9 mouse cellular contexts compared by ENCODE assay signal in the genomic region with DNA sequence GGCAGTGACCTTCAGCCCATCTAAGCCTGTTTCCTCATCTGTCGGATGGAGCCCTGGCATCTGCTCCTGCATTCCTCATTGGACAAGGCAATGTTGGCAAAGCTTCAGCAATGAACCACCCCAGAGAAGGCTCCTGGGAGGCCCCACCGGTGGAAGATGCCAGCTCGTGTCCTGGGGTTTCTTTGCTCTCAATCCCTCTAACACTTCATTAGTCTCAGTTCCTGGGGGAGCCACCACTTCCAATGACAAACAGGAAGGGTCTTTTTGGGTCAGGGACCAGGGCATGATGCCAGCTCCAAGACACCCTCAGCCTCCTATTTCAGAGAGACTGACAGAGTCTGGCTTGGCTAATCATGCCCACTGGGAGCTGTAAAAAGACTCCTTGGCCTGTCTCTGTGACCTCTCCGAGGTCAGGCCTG.
A peak's percentile ranks its signal among the peaks of the same experiment; 100 is the strongest.
DNase-seq lines count a peak whose midpoint lies in the region; ATAC-seq lines count a peak whose summit lies in the region.
"Had no signal": no experiment of that assay in that cellular context is flagged by ENCODE, and none has a peak within 500 bp of the region (broad histone marks: within the 10 kb centered on the region; RNA-seq: fewer than 3 reads in every experiment).

No protein-coding gene starts in this region.

- peaks cover 4% of the 10 kb centered on the region for H3K4me1 ChIP-seq in heart, embryonic 16.5 days (ENCODE audit: control insufficient read depth, insufficient read depth, low read length)
- peaks cover 24% of the 10 kb centered on the region for H3K4me1 ChIP-seq in forebrain, embryonic 16.5 days (replicated peaks; ENCODE audit: control insufficient read depth, insufficient read depth, low read length)

- H3K36me3 ChIP-seq in heart, embryonic 16.5 days (ENCODE audit: control insufficient read depth, insufficient read depth), result no peaks in the 10 kb centered on the region
- H3K36me3 ChIP-seq in forebrain, embryonic 16.5 days (ENCODE audit: control insufficient read depth, insufficient read depth), result no peaks in the 10 kb centered on the region; the same call in 1 of the 2 replicates

- no peaks in the 10 kb centered on the region for H3K27me3 ChIP-seq in heart, embryonic 16.5 days (ENCODE audit: control insufficient read depth, insufficient read depth, low read length)
- no peaks in the 10 kb centered on the region for H3K27me3 ChIP-seq in forebrain, embryonic 16.5 days (replicated peaks; ENCODE audit: control insufficient read depth, insufficient read depth, low read length)

- no peak overlapping the region for H3K9ac ChIP-seq in heart, embryonic 16.5 days (ENCODE audit: low read length)
- H3K9ac ChIP-seq in forebrain, embryonic 16.5 days (replicated peaks; ENCODE audit: low read depth, low read length), result no peak overlapping the region

- H3K4me2 ChIP-seq in heart, embryonic 16.5 days (ENCODE audit: low read depth, low read length), result no peak overlapping the region
- no peak overlapping the region for H3K4me2 ChIP-seq in forebrain, embryonic 16.5 days (ENCODE audit: low read length)

- H3K27ac ChIP-seq in heart, embryonic 16.5 days (ENCODE audit: low read length), result no peak overlapping the region
- no peak overlapping the region for H3K27ac ChIP-seq in forebrain, embryonic 16.5 days (ENCODE audit: low read length)

- intact Hi-C loops in heart, postnatal 25 days (cut with DNase I), result no loop called here

- 0 out of 2 replicates have a peak, but pooled peaks have one; percentile 14 for ATAC-seq in heart, embryonic 16.5 days (replicated peaks; ENCODE audit: extremely low read depth, insufficient read depth, low FRiP score)
- 0 out of 2 replicates have a peak, but pooled peaks have one; percentile 9 for ATAC-seq in forebrain, embryonic 16.5 days

- H3K4me3 ChIP-seq in heart, embryonic 16.5 days (ENCODE audit: low read length), result no peak overlapping the region
- H3K4me3 ChIP-seq in forebrain, embryonic 16.5 days (replicated peaks; ENCODE audit: low read length), result no peak overlapping the region

- WGBS in heart, embryonic 16.5 days, result 46% methylated on average over 4 of the region's 4 CpGs
- 34% methylated on average over 4 of the region's 4 CpGs for WGBS in forebrain, embryonic 16.5 days

- no peak for DNase-seq in heart, adult 8-10 months (ENCODE audit: low spot score)
- peak; percentile 52 to 57 for DNase-seq in right cerebral cortex, postnatal 10 days (ENCODE audit: low spot score in 2 of 2)
- no peak for DNase-seq in right cerebral cortex, postnatal 25 days
- DNase-seq in lung, postnatal 25 days (ENCODE audit: low spot score), result peak; percentile 59
- no peak for DNase-seq in heart, postnatal 25 days (ENCODE audit: low spot score)
- no peak for DNase-seq in frontal cortex, postnatal 36 days (ENCODE audit: low spot score in 2 of 2)
- DNase-seq: liver had no signal

- H3K9me3 ChIP-seq in heart, embryonic 16.5 days (replicated peaks; ENCODE audit: control insufficient read depth, low read length), result no peaks in the 10 kb centered on the region
- H3K9me3 ChIP-seq in forebrain, embryonic 16.5 days (ENCODE audit: control insufficient read depth, low read length), result no peaks in the 10 kb centered on the region

Comparison
In these comparisons a context has a peak if more than half of its experiments do, and no peak if none do; other contexts are left out.
1. DNase-seq: peak in right cerebral cortex, postnatal 10 days (2 of 2) and lung, postnatal 25 days (single experiment); none in heart, adult 8-10 months (single experiment), right cerebral cortex, postnatal 25 days (single experiment), heart, postnatal 25 days (single experiment) and frontal cortex, postnatal 36 days (0 of 2).